Mouse (Mus musculus) forebrain, embryonic 11.5 days (tissue): ENCODE results near the gene Pcnx3. TPM values are rescaled to one million over a fixed set of nuclear protein-coding genes. Genes with fewer than 3 reads are reported as not detected.
"Not testable (repeated sequence)": the region's sequence is repeated elsewhere in the genome, so short reads cannot be mapped to it uniquely, and the experiment has no call there.

Experiments used
- ATAC-seq: fragments of 200-750 bp; cut with Nextera tagmentation; replicated peaks from 2 replicates; pipeline ENCODE4 v1.8.0; 2017; ENCODE audit warnings: moderate TSS enrichment; ENCODE audit not compliant: low FRiP score
- DNase-seq: peaks from one replicate; pipeline ENCODE4 v3.0.0-alpha.2; 2017; ENCODE audit warnings: low spot score
- H3K27ac ChIP-seq: fragments of 300-500 bp; sonication (generic); 2 replicates; pipeline ENCODE4 v1.5.1; 2014; ENCODE audit warnings: low read depth, low read length
- H3K27me3 ChIP-seq: fragments of 300-500 bp; sonication (generic); 2 replicates; pipeline ENCODE4 v1.6.1; 2014; ENCODE audit warnings: mild to moderate bottlenecking, low read length, mixed read lengths; ENCODE audit not compliant: control insufficient read depth, insufficient read depth
- H3K36me3 ChIP-seq: fragments of 300-500 bp; sonication (generic); 2 replicates; pipeline ENCODE4 v1.6.1; 2014; ENCODE audit warnings: mild to moderate bottlenecking, low read length, moderate library complexity, mixed read lengths; ENCODE audit not compliant: control insufficient read depth, insufficient read depth
- H3K4me1 ChIP-seq: fragments of 300-500 bp; sonication (generic); replicated peaks from 2 replicates; pipeline ENCODE4 v1.6.1; 2014; ENCODE audit warnings: low read length, mixed read lengths; ENCODE audit not compliant: control insufficient read depth, insufficient read depth
- H3K4me2 ChIP-seq: fragments of 300-500 bp; sonication (generic); 2 replicates; pipeline ENCODE4 v1.6.1; 2014; ENCODE audit warnings: low read depth, mild to moderate bottlenecking, low read length, moderate library complexity, mixed read lengths; ENCODE audit not compliant: severe bottlenecking
- H3K4me3 ChIP-seq: fragments of 300-500 bp; sonication (generic); 2 replicates; pipeline ENCODE4 v1.5.1; 2014; ENCODE audit warnings: low read depth, low read length
- H3K9ac ChIP-seq: fragments of 300-500 bp; sonication (generic); 2 replicates; pipeline ENCODE4 v1.6.1; 2014; ENCODE audit warnings: low read length
- H3K9me3 ChIP-seq: fragments of 300-500 bp; sonication (generic); 2 replicates; pipeline ENCODE4 v1.6.1; 2016; ENCODE audit warnings: low read length, mixed read lengths; ENCODE audit not compliant: control insufficient read depth
- WGBS: fragments of 180-500 bp; shearing (Covaris S2); extraction: QIAGEN DNeasy Blood & Tissue Kit; methylation state at CpG from one replicate; pipeline ENCODE4 v1.1.7; 2014; 5-methylcytosine and 5-hydroxymethylcytosine counted together
- polyA plus RNA-seq: library from polyadenylated mRNA; unstranded; fragments of >200 nt; fragmentation: Nextera tagmentation; extraction: Ambion mirVana; gene quantifications from 2 replicates; pipeline ENCODE4 v1.2.1, GENCODE M21; 2014

The Pcnx3 gene
- polyA plus RNA-seq, 1 experiment from 2014 or later, result 34.1 TPM

DNA sequence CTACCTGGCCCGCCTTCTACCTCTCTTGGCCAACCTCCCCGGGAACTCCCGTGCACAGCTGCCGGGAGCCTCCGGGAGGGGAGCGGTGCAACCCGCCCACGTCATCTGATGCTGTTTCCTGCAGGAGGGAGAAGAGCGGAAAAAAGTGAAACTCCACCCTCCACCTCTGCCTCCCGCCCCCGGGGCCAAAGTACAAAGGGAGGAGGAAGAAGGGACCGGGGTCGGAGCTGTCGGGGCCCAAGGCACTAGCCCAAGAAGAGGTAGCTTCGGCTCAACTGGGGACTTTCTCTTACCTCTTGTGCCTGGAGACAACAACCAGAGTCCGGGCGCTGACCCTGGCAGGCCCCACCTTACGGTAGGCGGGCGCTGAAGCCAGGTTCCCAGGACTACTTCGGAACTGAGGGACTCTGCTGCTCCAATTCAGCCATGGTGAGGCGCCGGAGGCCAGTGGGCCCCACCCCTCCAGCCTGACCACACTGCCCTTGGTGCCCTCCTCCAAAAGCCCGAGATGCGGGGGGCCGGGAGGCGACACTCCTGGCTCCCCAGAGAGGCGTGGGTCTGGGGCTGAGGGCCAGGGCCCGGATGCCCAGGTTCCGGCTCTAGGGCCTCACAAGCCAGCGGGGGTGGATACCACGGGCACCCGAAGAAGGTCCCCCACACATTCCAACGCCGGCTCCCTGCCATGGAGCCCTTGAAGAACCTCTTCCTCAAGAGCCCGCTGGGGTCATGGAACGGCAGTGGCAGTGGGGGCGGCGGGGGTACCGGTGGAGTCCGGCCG, 1.0 kb upstream of the Pcnx3 start:
- peaks cover 2% of the 10 kb centered on the region for H3K36me3 ChIP-seq
- 14% methylated on average over 42 of the region's 42 CpGs for WGBS
- peak; percentile 83 for DNase-seq
- H3K4me1 ChIP-seq, result peaks cover 29% of the 10 kb centered on the region
- peak; percentile 43; the same call in 1 of the 2 replicates for ATAC-seq
- no peaks in the 10 kb centered on the region for H3K9me3 ChIP-seq
- H3K4me3 ChIP-seq, result peak overlapping the region; percentile 62
- H3K27ac ChIP-seq, result peak overlapping the region; percentile 65
- H3K9ac ChIP-seq, result peak overlapping the region; percentile 86
- H3K4me2 ChIP-seq, result peak overlapping the region; percentile 99
- no peaks in the 10 kb centered on the region for H3K27me3 ChIP-seq

DNA sequence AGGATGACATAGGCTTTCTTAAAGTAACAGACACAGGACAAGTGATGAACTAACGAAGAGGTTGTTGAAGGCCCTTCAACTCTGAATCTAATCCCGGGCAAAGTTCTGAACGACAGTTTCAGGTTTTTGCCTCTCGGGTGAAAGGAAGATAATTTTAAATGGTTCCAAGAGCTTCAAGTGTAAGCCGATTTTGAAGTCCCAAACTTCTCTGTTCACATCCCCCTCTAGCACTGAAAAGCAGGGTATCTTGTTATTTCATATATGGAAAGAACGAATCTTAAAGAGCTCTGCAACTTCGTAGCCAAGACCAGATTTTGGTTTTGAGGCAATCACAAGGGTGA, 350 bp upstream of the Pcnx3 start:
- H3K4me1 ChIP-seq, result peaks cover 29% of the 10 kb centered on the region
- no peaks in the 10 kb centered on the region for H3K27me3 ChIP-seq
- peak overlapping the region; percentile 86 for H3K9ac ChIP-seq
- ATAC-seq (no peak), DNase-seq (no peak)
- WGBS, result 1% methylated on average over 7 of the region's 7 CpGs
- peak overlapping the region; percentile 99 for H3K4me2 ChIP-seq
- H3K4me3 ChIP-seq, result peak overlapping the region; percentile 62
- peaks cover 4% of the 10 kb centered on the region for H3K36me3 ChIP-seq
- no peaks in the 10 kb centered on the region for H3K9me3 ChIP-seq
- H3K27ac ChIP-seq, result peak overlapping the region; percentile 82

DNA sequence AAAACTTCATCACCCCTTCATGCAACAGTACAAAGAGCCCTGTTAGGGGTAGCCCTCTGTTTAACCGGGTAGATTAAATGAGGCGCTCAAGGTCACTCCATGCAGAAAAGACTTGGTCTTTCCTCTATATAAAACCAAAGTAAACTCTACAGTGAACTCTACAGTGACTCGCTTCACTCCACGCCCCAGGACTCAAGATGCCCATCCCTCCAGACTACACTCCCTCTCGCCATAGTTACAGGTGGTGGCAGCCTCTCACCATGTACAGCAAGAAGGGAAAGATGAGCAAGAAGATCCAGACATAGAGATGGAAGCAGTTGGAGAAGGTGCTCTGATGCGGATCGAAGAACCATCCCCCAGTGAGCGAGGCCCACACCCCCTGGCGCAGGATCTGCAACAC, 970 bp downstream of the Pcnx3 start:
- Histone ChIP-seq H3K4me1 (peaks cover 27% of the 10 kb centered on the region), H3K4me3 (peak overlapping the region; percentile 62), H3K36me3 (peaks cover 14% of the 10 kb centered on the region), H3K27ac (peak overlapping the region; percentile 82; the same call in 1 of the 2 replicates), H3K9me3 (no peaks in the 10 kb centered on the region), H3K9ac (peak overlapping the region; percentile 81), H3K4me2 (peak overlapping the region; percentile 99), H3K27me3 (no peaks in the 10 kb centered on the region)
- ATAC-seq (no peak), DNase-seq (no peak)
- WGBS, result 18% methylated on average over 9 of the region's 9 CpGs

DNA sequence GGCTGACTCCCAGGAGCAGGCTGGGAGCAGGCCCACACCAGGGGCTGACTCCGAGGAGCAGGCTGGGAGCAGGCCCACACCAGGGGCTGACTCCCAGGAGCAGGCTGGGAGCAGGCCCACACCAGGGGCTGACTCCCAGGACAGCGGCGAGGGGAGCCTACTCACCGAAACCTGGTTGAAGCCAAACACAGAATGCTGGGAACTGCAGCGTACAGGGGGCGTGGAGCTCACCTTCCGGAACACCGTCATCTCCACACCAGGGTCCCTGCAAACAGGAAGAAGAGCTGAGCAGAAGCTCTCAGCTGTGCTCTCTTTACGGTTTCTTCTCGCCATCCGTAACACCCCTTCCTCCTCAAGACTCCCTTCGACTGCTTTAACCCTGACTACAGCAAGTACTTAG, 1.8 kb downstream of the Pcnx3 start:
- H3K27me3 ChIP-seq, H3K9me3 ChIP-seq, H3K4me2 ChIP-seq, H3K9ac ChIP-seq, H3K27ac ChIP-seq, H3K4me3 ChIP-seq, DNase-seq, ATAC-seq: not testable (repeated sequence)
- peaks cover 27% of the 10 kb centered on the region for H3K4me1 ChIP-seq
- peaks cover 16% of the 10 kb centered on the region for H3K36me3 ChIP-seq
- 95% methylated on average over 12 of the region's 12 CpGs for WGBS

DNA sequence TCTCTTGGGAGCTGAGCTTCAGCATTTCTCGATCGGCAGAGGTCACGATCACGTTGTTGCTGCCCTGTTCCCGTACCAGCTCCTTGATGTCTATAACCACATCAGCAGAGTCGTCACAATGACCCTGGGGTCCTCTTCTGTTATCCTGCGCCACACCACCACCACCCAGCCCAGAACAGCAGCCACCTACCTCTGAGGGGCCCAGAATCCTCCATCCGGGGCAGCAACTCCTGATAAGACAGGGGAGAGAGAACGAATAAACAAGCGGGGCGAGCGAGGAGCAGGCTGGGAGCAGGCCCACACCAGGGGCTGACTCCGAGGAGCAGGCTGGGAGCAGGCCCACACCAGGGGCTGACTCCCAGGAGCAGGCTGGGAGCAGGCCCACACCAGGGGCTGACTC, 2.3 kb downstream of the Pcnx3 start:
- Histone ChIP-seq H3K27me3 (no peaks in the 10 kb centered on the region), H3K9me3 (no peaks in the 10 kb centered on the region), H3K4me2 (no peak overlapping the region), H3K4me3 (no peak overlapping the region), H3K9ac (no peak overlapping the region), H3K4me1 (peaks cover 25% of the 10 kb centered on the region), H3K27ac (no peak overlapping the region), H3K36me3 (peaks cover 19% of the 10 kb centered on the region)
- DNase-seq (no peak), ATAC-seq (no peak)
- 96% methylated on average over 13 of the region's 13 CpGs for WGBS

DNA sequence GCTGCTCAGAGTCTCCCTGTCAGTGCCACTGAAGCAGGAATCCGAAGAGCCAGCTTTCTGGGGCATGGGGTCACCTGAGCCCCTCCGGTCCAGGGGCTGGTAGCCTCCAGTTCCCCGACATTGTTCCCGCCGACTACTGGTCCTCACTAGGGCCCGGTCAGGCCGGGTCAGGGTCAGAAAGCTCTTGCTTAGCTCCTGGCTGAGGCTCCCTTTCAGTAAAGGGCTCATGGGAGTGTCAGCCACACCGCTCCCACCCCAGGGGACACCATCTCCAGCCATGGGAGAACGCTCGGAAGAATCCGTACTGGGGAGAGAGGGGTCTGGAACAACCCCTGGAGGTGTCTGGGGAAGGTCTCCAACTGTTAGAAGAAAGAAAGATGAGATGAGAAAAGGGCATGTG, 2.8 kb downstream of the Pcnx3 start:
- H3K4me3 ChIP-seq, result no peak overlapping the region
- H3K36me3 ChIP-seq, result peaks cover 20% of the 10 kb centered on the region
- H3K9ac ChIP-seq, result no peak overlapping the region
- ATAC-seq (no peak), DNase-seq (no peak)
- H3K9me3 ChIP-seq, result no peaks in the 10 kb centered on the region
- no peak overlapping the region for H3K4me2 ChIP-seq
- H3K4me1 ChIP-seq, result peaks cover 19% of the 10 kb centered on the region
- H3K27me3 ChIP-seq, result no peaks in the 10 kb centered on the region
- no peak overlapping the region for H3K27ac ChIP-seq
- WGBS, result 94% methylated on average over 11 of the region's 11 CpGs

DNA sequence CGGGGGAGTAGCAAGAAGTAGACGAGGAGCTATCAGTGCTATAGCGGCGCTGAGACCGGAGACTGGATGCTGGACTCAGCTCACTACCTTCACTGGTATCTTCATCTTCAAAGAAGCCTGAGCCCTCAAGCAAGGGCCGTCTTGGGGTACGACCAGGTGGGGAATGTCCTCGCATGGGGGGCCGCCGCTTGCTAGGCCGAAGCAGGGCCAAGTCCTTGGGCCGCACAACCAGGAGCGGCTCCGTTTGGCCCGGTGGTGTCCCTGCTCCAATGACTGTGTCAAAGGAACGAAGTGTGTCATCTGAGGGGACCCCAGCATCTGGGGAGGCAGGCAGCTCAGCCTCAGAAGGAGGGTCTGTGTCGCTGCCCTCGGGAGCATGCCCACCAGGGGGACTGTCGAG, 3.3 kb downstream of the Pcnx3 start:
- no peak for DNase-seq
- 94% methylated on average over 19 of the region's 19 CpGs for WGBS
- Histone ChIP-seq H3K4me2 (no peak overlapping the region), H3K36me3 (peaks cover 20% of the 10 kb centered on the region), H3K4me1 (peaks cover 15% of the 10 kb centered on the region), H3K27me3 (no peaks in the 10 kb centered on the region), H3K27ac (no peak overlapping the region), H3K9ac (no peak overlapping the region), H3K4me3 (no peak overlapping the region), H3K9me3 (no peaks in the 10 kb centered on the region)
- ATAC-seq, result no peak

DNA sequence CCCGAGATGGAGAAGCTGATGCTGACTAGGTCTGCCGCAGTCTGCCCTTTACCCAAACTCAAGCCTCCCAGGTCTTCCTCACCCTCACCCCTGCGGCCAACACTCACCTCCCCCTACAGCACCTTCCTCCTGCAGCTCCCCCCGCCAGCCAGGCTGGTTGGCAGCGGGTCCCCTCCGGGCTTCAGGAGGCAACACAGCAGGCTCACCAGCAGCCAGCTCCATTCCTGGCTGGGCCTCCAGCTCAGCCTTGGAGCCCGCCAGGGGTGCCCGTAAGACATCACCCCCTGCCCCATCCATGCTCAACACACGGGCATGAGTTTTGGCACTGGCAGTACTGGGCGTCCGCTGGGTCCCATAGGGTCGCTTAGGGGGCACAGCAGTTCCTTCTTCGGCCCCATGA, 3.7 kb downstream of the Pcnx3 start:
- Histone ChIP-seq H3K4me1 (peaks cover 10% of the 10 kb centered on the region), H3K9ac (no peak overlapping the region), H3K9me3 (no peaks in the 10 kb centered on the region), H3K4me2 (no peak overlapping the region), H3K27ac (no peak overlapping the region), H3K27me3 (no peaks in the 10 kb centered on the region), H3K4me3 (no peak overlapping the region), H3K36me3 (peaks cover 20% of the 10 kb centered on the region)
- DNase-seq, result no peak
- ATAC-seq, result no peak
- WGBS, result 92% methylated on average over 13 of the region's 13 CpGs

DNA sequence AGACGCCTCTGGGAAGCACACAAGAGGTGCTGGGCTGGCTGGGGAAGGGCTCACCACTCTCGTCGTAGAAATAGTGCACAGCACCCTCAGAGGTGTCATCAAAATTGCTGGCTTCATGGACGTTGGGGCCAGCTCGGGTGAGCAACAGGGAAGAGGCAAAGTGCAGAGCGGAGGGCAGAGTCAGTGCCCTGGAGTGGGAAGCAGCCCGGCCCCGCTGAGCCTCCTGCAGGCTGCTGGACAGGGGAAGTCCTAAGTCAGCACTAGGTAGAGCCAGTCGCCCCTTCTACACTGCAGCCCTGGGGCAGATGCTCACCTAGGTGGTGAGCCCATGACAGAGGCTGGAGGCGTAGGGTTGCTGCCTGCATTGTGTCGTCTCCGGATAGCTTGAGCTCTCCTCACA, 4.5 kb downstream of the Pcnx3 start:
- no peak for ATAC-seq
- Histone ChIP-seq H3K9me3 (no peaks in the 10 kb centered on the region), H3K9ac (no peak overlapping the region), H3K4me1 (peaks cover 9% of the 10 kb centered on the region; the same call in 1 of the 2 replicates), H3K27ac (no peak overlapping the region), H3K36me3 (peaks cover 20% of the 10 kb centered on the region), H3K27me3 (no peaks in the 10 kb centered on the region), H3K4me3 (no peak overlapping the region), H3K4me2 (no peak overlapping the region)
- 91% methylated on average over 12 of the region's 12 CpGs for WGBS
- no peak for DNase-seq
